Mouse (Mus musculus) layer of hippocampus, adult 11-12 months (tissue): Measurements from ENCODE around the gene Hipk2.
"Not testable (repeated sequence)": the region's sequence is repeated elsewhere in the genome, so short reads cannot be mapped to it uniquely, and the experiment has no call there.

Experiments used
- DNase-seq: peaks from one replicate; pipeline ENCODE4 v3.0.0; 2022; ENCODE audit warnings: low spot score

Gene Hipk2

GRCm38 (mm10) chr6:38701421-38701820 is 174.5 kb downstream of the Hipk2 start:
- DNase-seq: no peak

GRCm38 (mm10) chr6:38698233-38698889 is 177.6 kb downstream of the Hipk2 start:
- no peak for DNase-seq

- peak; percentile 63 for DNase-seq
These were observed 179.4 kb downstream of the Hipk2 start for GRCm38 (mm10) chr6:38696570-38696969.

- DNase-seq: peak; percentile 92
These were observed 180.4 kb downstream of the Hipk2 start for GRCm38 (mm10) chr6:38695380-38696054.

GRCm38 (mm10) chr6:38692556-38692955 is 183.4 kb downstream of the Hipk2 start:
- DNase-seq: no peak

- no peak for DNase-seq
These were observed 184.9 kb downstream of the Hipk2 start for GRCm38 (mm10) chr6:38691052-38691451.

- DNase-seq: no peak
These were observed 185.3 kb downstream of the Hipk2 start for GRCm38 (mm10) chr6:38690615-38691014.

- no peak for DNase-seq
These were observed 187.1 kb downstream of the Hipk2 start for GRCm38 (mm10) chr6:38688841-38689240.

- DNase-seq: no peak
These were observed 188.7 kb downstream of the Hipk2 start for GRCm38 (mm10) chr6:38687216-38687615.

- DNase-seq: no peak
These were observed 193.4 kb downstream of the Hipk2 start for GRCm38 (mm10) chr6:38682532-38682931.

GRCm38 (mm10) chr6:38677629-38678028 is 198.3 kb downstream of the Hipk2 start:
- DNase-seq: no peak

- DNase-seq: no peak
These were observed 199.2 kb downstream of the Hipk2 start for GRCm38 (mm10) chr6:38676723-38677122.

- DNase-seq: no peak
These were observed 199.7 kb downstream of the Hipk2 start for GRCm38 (mm10) chr6:38676217-38676616.

- no peak for DNase-seq
These were observed 204.0 kb downstream of the Hipk2 start for GRCm38 (mm10) chr6:38672011-38672410.

GRCm38 (mm10) chr6:38671270-38671669 is 204.7 kb downstream of the Hipk2 start:
- DNase-seq: no peak

GRCm38 (mm10) chr6:38670488-38670887 is 205.5 kb downstream of the Hipk2 start:
- not testable (repeated sequence) for DNase-seq

- no peak for DNase-seq
These were observed 206.4 kb downstream of the Hipk2 start for GRCm38 (mm10) chr6:38669580-38669979.

- peak; percentile 48 for DNase-seq
These were observed 213.0 kb downstream of the Hipk2 start, which contains the start of gene Clec2l for GRCm38 (mm10) chr6:38662714-38663615. Clec2l (plus strand) TSS chr6:38663069.

- no peak for DNase-seq
These were observed 214.3 kb downstream of the Hipk2 start for GRCm38 (mm10) chr6:38661626-38662025.

- peak; percentile 81 for DNase-seq
These were observed 225.6 kb downstream of the Hipk2 start for GRCm38 (mm10) chr6:38650263-38650937.

GRCm38 (mm10) chr6:38649545-38649944 is 226.4 kb downstream of the Hipk2 start:
- no peak for DNase-seq
